Mouse (Mus musculus) hindbrain, embryonic 12.5 days (tissue): ENCODE measurements around the gene Ssbp4. TPM values are rescaled to one million over a fixed set of nuclear protein-coding genes. Genes with fewer than 3 reads are reported as not detected.

Experiments
- ATAC-seq: fragments of 200-750 bp; cut with Nextera tagmentation; 2 replicates; pipeline ENCODE4 v1.8.0; 2017; ENCODE audit warnings: moderate TSS enrichment; ENCODE audit not compliant: low FRiP score
- H3K27ac ChIP-seq: fragments of 300-500 bp; sonication (generic); 2 replicates; pipeline ENCODE4 v1.5.1; 2016; ENCODE audit warnings: mild to moderate bottlenecking
- H3K27me3 ChIP-seq: fragments of 300-500 bp; sonication (generic); 2 replicates; pipeline ENCODE4 v1.6.1; 2016; ENCODE audit warnings: mild to moderate bottlenecking
- H3K36me3 ChIP-seq: fragments of 300-500 bp; sonication (generic); 2 replicates; pipeline ENCODE4 v1.6.1; 2016; ENCODE audit warnings: mild to moderate bottlenecking
- H3K4me1 ChIP-seq: fragments of 300-500 bp; sonication (generic); 2 replicates; pipeline ENCODE4 v1.6.1; 2016
- H3K4me2 ChIP-seq: fragments of 300-500 bp; sonication (generic); replicated peaks from 2 replicates; pipeline ENCODE4 v1.6.1; 2016; ENCODE audit warnings: mild to moderate bottlenecking
- H3K4me3 ChIP-seq: fragments of 300-500 bp; sonication (generic); 2 replicates; pipeline ENCODE4 v1.5.1; 2016; ENCODE audit warnings: mild to moderate bottlenecking
- H3K9ac ChIP-seq: fragments of 300-500 bp; sonication (generic); 2 replicates; pipeline ENCODE4 v1.6.1; 2016; ENCODE audit warnings: mild to moderate bottlenecking, moderate library complexity
- H3K9me3 ChIP-seq: fragments of 300-500 bp; sonication (generic); replicated peaks from 2 replicates; pipeline ENCODE4 v1.6.1; 2016; ENCODE audit warnings: mild to moderate bottlenecking
- WGBS: fragments of 180-500 bp; shearing (Covaris S2); methylation state at CpG from one replicate; pipeline ENCODE4 v1.1.7; 2016; 5-methylcytosine and 5-hydroxymethylcytosine counted together
- polyA plus RNA-seq: library from polyadenylated mRNA; unstranded; fragments of >200 nt; fragmentation: Nextera tagmentation; extraction: Ambion mirVana; gene quantifications from 2 replicates; pipeline ENCODE4 v1.2.1, GENCODE M21; 2016

Gene Ssbp4
- polyA plus RNA-seq, 1 experiment from 2014 or later, result 141 TPM

- Histone ChIP-seq H3K9me3 (no peaks in the 10 kb centered on the region), H3K9ac (no peak overlapping the region), H3K4me3 (no peak overlapping the region), H3K27ac (no peak overlapping the region), H3K4me1 (peaks cover 3% of the 10 kb centered on the region), H3K27me3 (no peaks in the 10 kb centered on the region), H3K4me2 (no peak overlapping the region), H3K36me3 (peaks cover 22% of the 10 kb centered on the region)
- WGBS, result 82% methylated on average over 6 of the region's 6 CpGs
- ATAC-seq, result no peak
Observed at GRCm38 (mm10) chr8:70570990-70571389, 37.7 kb downstream of the Ssbp4 start.

- Histone ChIP-seq H3K4me2 (no peak overlapping the region), H3K4me3 (no peak overlapping the region), H3K9ac (no peak overlapping the region), H3K4me1 (peaks cover 7% of the 10 kb centered on the region), H3K9me3 (no peaks in the 10 kb centered on the region), H3K27ac (no peak overlapping the region), H3K36me3 (peaks cover 21% of the 10 kb centered on the region), H3K27me3 (no peaks in the 10 kb centered on the region)
- no peak for ATAC-seq
Observed at GRCm38 (mm10) chr8:70570360-70570759, 38.3 kb downstream of the Ssbp4 start.

GRCm38 (mm10) chr8:70565561-70565960 is 43.1 kb downstream of the Ssbp4 start:
- no peaks in the 10 kb centered on the region for H3K27me3 ChIP-seq
- WGBS, result 73% methylated on average over 3 of the region's 3 CpGs
- peaks cover 25% of the 10 kb centered on the region for H3K4me1 ChIP-seq
- H3K36me3 ChIP-seq, result 0 out of 2 replicates have a peak, but pooled peaks cover 4% of the 10 kb centered on the region
- H3K27ac ChIP-seq, result no peak overlapping the region
- no peak overlapping the region for H3K4me3 ChIP-seq
- ATAC-seq, result no peak
- H3K9ac ChIP-seq, result no peak overlapping the region
- no peak overlapping the region for H3K4me2 ChIP-seq
- H3K9me3 ChIP-seq, result no peaks in the 10 kb centered on the region

- no peak for ATAC-seq
- H3K4me1 ChIP-seq, result peaks cover 29% of the 10 kb centered on the region
- H3K9me3 ChIP-seq, result no peaks in the 10 kb centered on the region
- 76% methylated on average over 3 of the region's 3 CpGs for WGBS
- no peak overlapping the region for H3K4me2 ChIP-seq
- no peak overlapping the region for H3K9ac ChIP-seq
- H3K27ac ChIP-seq, result no peak overlapping the region
- 0 out of 2 replicates have a peak, but pooled peaks cover 2% of the 10 kb centered on the region for H3K36me3 ChIP-seq
- H3K4me3 ChIP-seq, result no peak overlapping the region
- no peaks in the 10 kb centered on the region for H3K27me3 ChIP-seq
Observed at GRCm38 (mm10) chr8:70564696-70565235, 43.9 kb downstream of the Ssbp4 start.

GRCm38 (mm10) chr8:70563763-70564387 is 44.8 kb downstream of the Ssbp4 start:
- Histone ChIP-seq H3K4me3 (no peak overlapping the region), H3K36me3 (no peaks in the 10 kb centered on the region), H3K4me1 (peaks cover 29% of the 10 kb centered on the region), H3K9ac (no peak overlapping the region), H3K4me2 (no peak overlapping the region), H3K27ac (no peak overlapping the region), H3K27me3 (no peaks in the 10 kb centered on the region), H3K9me3 (no peaks in the 10 kb centered on the region)
- 94% methylated on average over 6 of the region's 6 CpGs for WGBS
- no peak for ATAC-seq

- ATAC-seq, result no peak
- no peaks in the 10 kb centered on the region for H3K36me3 ChIP-seq
- H3K27ac ChIP-seq, result no peak overlapping the region
- H3K9me3 ChIP-seq, result no peaks in the 10 kb centered on the region
- H3K27me3 ChIP-seq, result no peaks in the 10 kb centered on the region
- no peak overlapping the region for H3K4me2 ChIP-seq
- H3K9ac ChIP-seq, result no peak overlapping the region
- WGBS, result 77% methylated on average over 3 of the region's 3 CpGs
- no peak overlapping the region for H3K4me3 ChIP-seq
- H3K4me1 ChIP-seq, result peaks cover 29% of the 10 kb centered on the region
Observed at GRCm38 (mm10) chr8:70562802-70563201, 45.9 kb downstream of the Ssbp4 start.

GRCm38 (mm10) chr8:70561809-70562535 is 46.7 kb downstream of the Ssbp4 start:
- H3K4me3 ChIP-seq, result no peak overlapping the region
- no peaks in the 10 kb centered on the region for H3K27me3 ChIP-seq
- no peak overlapping the region for H3K27ac ChIP-seq
- no peak overlapping the region for H3K4me2 ChIP-seq
- ATAC-seq, result no peak
- 74% methylated on average over 7 of the region's 7 CpGs for WGBS
- H3K9me3 ChIP-seq, result no peaks in the 10 kb centered on the region
- no peak overlapping the region for H3K9ac ChIP-seq
- peaks cover 29% of the 10 kb centered on the region for H3K4me1 ChIP-seq
- H3K36me3 ChIP-seq, result no peaks in the 10 kb centered on the region

GRCm38 (mm10) chr8:70561357-70561756 is 47.3 kb downstream of the Ssbp4 start:
- no peak overlapping the region for H3K9ac ChIP-seq
- no peaks in the 10 kb centered on the region for H3K27me3 ChIP-seq
- peaks cover 29% of the 10 kb centered on the region for H3K4me1 ChIP-seq
- 70% methylated on average over 4 of the region's 4 CpGs for WGBS
- no peak overlapping the region for H3K4me3 ChIP-seq
- no peak for ATAC-seq
- no peaks in the 10 kb centered on the region for H3K36me3 ChIP-seq
- no peak overlapping the region for H3K4me2 ChIP-seq
- H3K9me3 ChIP-seq, result no peaks in the 10 kb centered on the region
- H3K27ac ChIP-seq, result no peak overlapping the region

DNA sequence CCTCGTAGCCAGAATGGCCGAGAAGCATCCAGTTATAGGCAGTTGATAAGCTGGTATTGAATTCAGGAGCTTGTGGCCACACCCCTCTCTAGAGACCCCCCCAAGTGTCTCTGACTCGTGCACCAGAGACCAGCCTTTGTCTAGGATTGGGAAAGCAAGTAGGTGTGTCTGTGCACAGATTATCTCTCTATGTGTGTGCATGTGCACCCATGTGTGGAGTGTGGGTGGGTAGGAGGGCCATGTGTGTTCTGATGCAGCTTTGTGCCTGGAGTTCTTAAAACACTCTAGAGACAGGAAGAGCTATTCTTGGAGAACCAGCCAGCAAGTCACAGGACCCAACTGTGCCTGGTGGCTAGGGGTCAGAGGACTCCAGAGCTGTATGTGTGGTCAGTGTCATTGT is 48.1 kb downstream of the Ssbp4 start:
- Histone ChIP-seq H3K4me2 (no peak overlapping the region), H3K4me3 (no peak overlapping the region), H3K36me3 (no peaks in the 10 kb centered on the region), H3K9me3 (no peaks in the 10 kb centered on the region), H3K27ac (no peak overlapping the region; the same call in 1 of the 2 replicates), H3K9ac (no peak overlapping the region), H3K4me1 (peaks cover 27% of the 10 kb centered on the region), H3K27me3 (no peaks in the 10 kb centered on the region)
- ATAC-seq, result no peak
- 75% methylated on average over 3 of the region's 3 CpGs for WGBS

DNA sequence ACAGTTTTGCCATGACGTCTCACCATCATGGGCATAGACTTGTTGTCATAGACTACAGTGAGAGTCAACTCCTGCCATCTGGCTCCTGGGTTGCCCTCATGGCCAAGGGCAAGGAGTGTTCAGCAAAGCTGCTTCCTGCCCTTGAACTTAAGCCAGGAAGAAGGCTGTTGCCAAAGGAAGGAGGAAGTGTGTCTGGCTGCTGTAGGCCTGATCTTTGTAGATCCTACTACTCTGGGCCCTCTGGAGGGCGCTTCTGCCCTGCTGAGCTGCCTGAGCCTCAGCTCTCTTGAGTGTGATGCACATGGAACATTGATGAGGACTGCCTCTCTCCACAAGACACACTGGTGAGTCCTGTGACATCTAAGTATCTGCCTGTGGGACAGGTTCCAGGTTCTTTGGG is 48.6 kb downstream of the Ssbp4 start:
- Histone ChIP-seq H3K9ac (no peak overlapping the region), H3K4me3 (no peak overlapping the region), H3K27ac (no peak overlapping the region; the same call in 1 of the 2 replicates), H3K36me3 (no peaks in the 10 kb centered on the region), H3K9me3 (no peaks in the 10 kb centered on the region), H3K4me1 (peaks cover 25% of the 10 kb centered on the region), H3K4me2 (no peak overlapping the region), H3K27me3 (no peaks in the 10 kb centered on the region)
- ATAC-seq, result no peak
- 74% methylated on average over 2 of the region's 2 CpGs for WGBS

DNA sequence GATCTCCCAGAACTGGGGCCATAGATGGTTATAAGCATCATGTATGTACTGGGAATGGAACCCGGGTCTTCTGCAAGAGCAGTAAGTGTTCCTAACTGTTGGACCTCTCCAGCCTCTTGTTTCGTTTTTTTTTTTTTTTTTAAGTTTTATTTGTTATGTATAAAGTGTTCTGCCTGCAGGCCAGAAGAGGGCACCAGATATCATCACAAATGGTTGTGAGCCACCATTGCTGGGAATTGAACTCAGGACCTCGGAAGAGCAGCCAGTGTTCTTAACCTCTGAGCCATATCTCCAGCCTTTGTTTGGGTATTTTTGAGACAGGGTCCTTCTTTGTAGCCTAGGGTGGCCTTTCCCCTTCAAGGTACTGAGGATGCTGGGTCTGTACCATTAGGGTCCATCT is 49.7 kb downstream of the Ssbp4 start:
- no peak overlapping the region for H3K9ac ChIP-seq
- WGBS, result 74% methylated on average over 3 of the region's 3 CpGs
- no peak overlapping the region for H3K4me3 ChIP-seq
- H3K4me2 ChIP-seq, result no peak overlapping the region
- no peaks in the 10 kb centered on the region for H3K36me3 ChIP-seq
- no peak overlapping the region for H3K27ac ChIP-seq
- ATAC-seq, result no peak
- H3K9me3 ChIP-seq, result no peaks in the 10 kb centered on the region
- H3K4me1 ChIP-seq, result peaks cover 22% of the 10 kb centered on the region
- H3K27me3 ChIP-seq, result no peaks in the 10 kb centered on the region

- no peak overlapping the region for H3K4me3 ChIP-seq
- no peaks in the 10 kb centered on the region for H3K36me3 ChIP-seq
- no peaks in the 10 kb centered on the region for H3K9me3 ChIP-seq
- no peak overlapping the region for H3K27ac ChIP-seq
- 74% methylated on average over 4 of the region's 4 CpGs for WGBS
- H3K4me1 ChIP-seq, result peaks cover 29% of the 10 kb centered on the region
- no peak overlapping the region for H3K9ac ChIP-seq
- no peak for ATAC-seq
- H3K4me2 ChIP-seq, result no peak overlapping the region
- H3K27me3 ChIP-seq, result no peaks in the 10 kb centered on the region
Observed at GRCm38 (mm10) chr8:70558334-70558733, 50.3 kb downstream of the Ssbp4 start.
